Mouse (Mus musculus): ENCODE results near the gene Mrpl22. TPM values are rescaled to one million over a fixed set of nuclear protein-coding genes. Genes with fewer than 3 reads are reported as not detected.
A peak's percentile ranks its signal among the peaks of the same experiment; 100 is the strongest.
"Not testable (repeated sequence)": the region's sequence is repeated elsewhere in the genome, so short reads cannot be mapped to it uniquely, and the experiment has no call there.

The Mrpl22 gene
- polyA plus RNA-seq, 1 experiment, result 13.3 TPM

DNA sequence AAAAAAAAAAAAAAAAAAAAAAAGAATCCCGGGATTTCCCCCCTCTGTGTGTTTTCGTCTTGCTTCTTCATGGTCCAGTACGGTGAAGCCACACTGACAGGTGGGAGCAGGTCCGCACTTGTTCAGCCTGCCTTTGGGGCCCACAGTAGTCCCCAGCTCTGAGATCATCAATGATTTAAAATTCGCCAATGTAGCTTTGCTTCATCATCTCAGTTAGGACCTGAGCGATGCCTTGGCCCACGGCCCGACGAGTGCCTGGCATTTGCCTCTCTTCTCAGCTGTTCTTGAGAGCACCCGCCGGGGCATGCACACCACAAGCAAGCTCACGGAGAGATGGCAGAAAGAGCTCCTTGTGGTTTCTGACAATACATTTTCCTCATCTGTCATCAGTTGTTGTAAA lies 29.6 kb downstream of the Mrpl22 start:
- TF ChIP-seq FLI1 (IDR thresholded peaks at IDR 0.05; ENCODE audit: low read length) (no peak), GATA1 (IDR thresholded peaks at IDR 0.05; ENCODE audit: borderline replicate concordance, low read length) (no peak)
- Histone ChIP-seq H3K27me3 (replicated peaks) (no peaks in the 10 kb centered on the region), H3K36me3 (replicated peaks; ENCODE audit: low read length) (peaks cover 49% of the 10 kb centered on the region), H3K9me3 (no peaks in the 10 kb centered on the region), H3K4me1 (peaks cover 71% of the 10 kb centered on the region), H3K4me3 (replicated peaks) (peak overlapping the region; percentile 87)

DNA sequence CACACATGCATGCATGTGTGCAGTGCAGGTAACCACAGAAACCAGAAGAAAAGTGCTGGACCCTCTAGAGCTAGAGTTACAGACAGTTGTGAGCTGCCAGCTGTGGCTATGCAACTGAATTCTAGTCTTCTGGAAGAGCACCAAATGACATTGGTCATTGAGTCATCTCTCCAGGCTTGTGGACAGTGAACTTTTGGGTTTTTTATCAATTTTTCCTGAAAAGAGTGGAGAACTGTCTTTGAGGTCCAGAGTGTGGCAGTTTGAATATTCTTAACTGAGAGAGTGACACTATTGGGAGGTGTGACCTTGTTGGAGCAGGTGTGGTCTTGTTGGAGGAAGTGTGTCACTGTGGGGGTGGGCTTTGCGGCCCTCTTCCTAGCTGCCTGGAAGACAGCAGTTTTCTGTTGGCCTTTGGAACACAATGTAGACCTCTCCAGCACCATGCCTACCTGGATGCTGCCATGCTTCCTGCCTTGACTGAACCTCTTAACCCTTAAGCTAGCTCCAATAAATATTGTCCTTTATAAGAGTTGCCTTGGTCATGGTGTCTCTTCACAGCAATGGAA lies 38.9 kb downstream of the Mrpl22 start:
- Histone ChIP-seq H3K9me3 (no peaks in the 10 kb centered on the region), H3K27me3 (replicated peaks) (no peaks in the 10 kb centered on the region), H3K36me3 (replicated peaks; ENCODE audit: low read length) (peaks cover 48% of the 10 kb centered on the region), H3K4me3 (replicated peaks) (peak overlapping the region; percentile 88), H3K4me1 (peaks cover 75% of the 10 kb centered on the region)
- no peak for TF ChIP-seq GATA1 (IDR thresholded peaks at IDR 0.05; ENCODE audit: borderline replicate concordance, low read length)
- TF ChIP-seq FLI1 (IDR thresholded peaks at IDR 0.05; ENCODE audit: low read length), result no peak

DNA sequence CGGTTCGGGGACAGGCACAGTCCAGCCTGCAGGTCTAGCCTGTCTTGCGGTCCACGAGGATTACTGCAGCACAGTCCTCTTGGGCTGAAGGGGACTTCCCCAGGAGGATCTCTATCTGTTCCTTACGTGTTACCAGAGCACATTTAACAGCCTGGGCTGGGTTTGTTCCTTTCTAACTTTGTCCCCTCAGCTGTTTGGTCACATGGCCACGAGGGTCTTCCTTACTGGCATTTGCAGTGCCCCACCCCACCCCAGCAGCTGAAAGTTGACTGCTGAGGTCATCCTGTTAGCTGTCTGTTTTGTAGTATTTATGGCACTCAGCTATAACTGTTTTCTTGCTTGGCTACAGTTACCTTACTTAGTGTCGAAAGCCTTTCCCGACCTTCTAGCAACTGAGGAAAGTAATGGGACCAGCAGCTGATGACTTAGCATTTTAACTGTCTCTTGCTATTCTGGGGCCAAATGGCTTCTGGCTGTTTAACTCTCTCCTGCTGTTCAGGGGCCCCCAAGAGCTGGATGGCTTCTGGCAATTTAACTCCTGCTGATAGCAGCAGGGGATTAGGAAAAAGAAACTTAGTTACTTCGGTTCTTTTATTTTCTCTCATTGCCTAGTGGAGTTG lies 39.7 kb downstream of the Mrpl22 start:
- Histone ChIP-seq H3K4me3 (replicated peaks) (peak overlapping the region; percentile 88), H3K27me3 (replicated peaks) (no peaks in the 10 kb centered on the region), H3K36me3 (replicated peaks; ENCODE audit: low read length) (peaks cover 44% of the 10 kb centered on the region), H3K9me3 (no peaks in the 10 kb centered on the region), H3K4me1 (peaks cover 75% of the 10 kb centered on the region)
- no peak for TF ChIP-seq FLI1 (IDR thresholded peaks at IDR 0.05; ENCODE audit: low read length)
- no peak for TF ChIP-seq GATA1 (IDR thresholded peaks at IDR 0.05; ENCODE audit: borderline replicate concordance, low read length)

DNA sequence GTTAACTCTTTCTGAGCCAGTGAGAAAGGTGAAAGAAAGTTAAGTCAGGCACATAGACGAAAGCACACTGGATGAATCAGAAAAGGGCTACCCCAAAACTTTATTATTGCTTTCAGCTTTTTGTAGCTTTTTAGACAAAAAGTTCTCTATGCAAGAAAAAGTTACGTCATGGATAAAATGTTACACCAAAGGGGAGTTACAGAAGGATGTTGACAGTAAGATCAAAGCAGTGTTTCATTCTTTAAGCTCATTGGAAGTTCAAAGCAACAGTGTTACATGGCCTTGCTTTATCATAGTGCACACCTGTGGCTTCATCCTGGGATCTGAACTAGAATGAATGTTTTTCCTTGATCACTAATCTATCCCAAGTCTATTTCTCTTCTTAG lies 40.2 kb downstream of the Mrpl22 start:
- no peaks in the 10 kb centered on the region for H3K27me3 ChIP-seq (replicated peaks)
- peaks cover 41% of the 10 kb centered on the region for H3K36me3 ChIP-seq (replicated peaks; ENCODE audit: low read length)
- TF ChIP-seq FLI1 (IDR thresholded peaks at IDR 0.05; ENCODE audit: low read length), result no peak
- TF ChIP-seq GATA1 (IDR thresholded peaks at IDR 0.05; ENCODE audit: borderline replicate concordance, low read length), result no peak
- H3K4me3 ChIP-seq (replicated peaks), result no peak overlapping the region
- H3K4me1 ChIP-seq, result peaks cover 80% of the 10 kb centered on the region
- H3K9me3 ChIP-seq, result no peaks in the 10 kb centered on the region

DNA sequence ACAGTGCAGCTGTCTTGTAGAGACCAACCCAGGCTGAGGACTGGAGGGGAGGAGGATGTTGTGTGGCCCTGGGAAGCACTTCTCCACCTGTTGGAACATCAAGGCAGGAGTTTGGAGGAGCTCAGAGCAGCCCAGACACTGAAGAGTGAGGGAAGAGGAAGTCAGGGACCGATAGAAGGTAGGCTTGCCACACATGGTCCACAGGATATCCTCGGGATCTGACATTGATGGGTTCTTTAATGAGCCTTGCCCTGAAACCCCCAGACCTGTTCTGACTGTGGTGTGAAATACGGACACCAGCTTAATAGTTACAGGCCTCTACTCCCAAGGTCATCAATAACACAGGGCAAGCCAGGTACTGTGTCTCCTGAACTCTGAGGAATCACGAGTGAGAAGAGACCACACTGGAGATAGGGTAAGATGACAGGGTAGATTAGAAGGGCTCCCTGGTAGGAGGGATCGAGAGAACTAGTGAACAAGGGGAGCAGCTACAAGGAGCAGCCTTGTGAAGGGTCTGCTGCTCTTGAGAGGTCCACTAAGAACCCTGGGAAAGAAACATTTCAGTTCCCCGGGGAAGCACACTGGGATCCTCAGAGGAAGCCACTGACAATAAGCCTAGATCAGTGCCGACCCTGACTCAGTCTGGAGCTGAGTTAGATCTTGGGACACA lies 42.3 kb downstream of the Mrpl22 start:
- peak overlapping the region; percentile 92 for H3K4me3 ChIP-seq (replicated peaks)
- H3K4me1 ChIP-seq, result peaks cover 88% of the 10 kb centered on the region
- TF ChIP-seq FLI1 (IDR thresholded peaks at IDR 0.05; ENCODE audit: low read length), result no peak
- no peak for TF ChIP-seq GATA1 (IDR thresholded peaks at IDR 0.05; ENCODE audit: borderline replicate concordance, low read length)

DNA sequence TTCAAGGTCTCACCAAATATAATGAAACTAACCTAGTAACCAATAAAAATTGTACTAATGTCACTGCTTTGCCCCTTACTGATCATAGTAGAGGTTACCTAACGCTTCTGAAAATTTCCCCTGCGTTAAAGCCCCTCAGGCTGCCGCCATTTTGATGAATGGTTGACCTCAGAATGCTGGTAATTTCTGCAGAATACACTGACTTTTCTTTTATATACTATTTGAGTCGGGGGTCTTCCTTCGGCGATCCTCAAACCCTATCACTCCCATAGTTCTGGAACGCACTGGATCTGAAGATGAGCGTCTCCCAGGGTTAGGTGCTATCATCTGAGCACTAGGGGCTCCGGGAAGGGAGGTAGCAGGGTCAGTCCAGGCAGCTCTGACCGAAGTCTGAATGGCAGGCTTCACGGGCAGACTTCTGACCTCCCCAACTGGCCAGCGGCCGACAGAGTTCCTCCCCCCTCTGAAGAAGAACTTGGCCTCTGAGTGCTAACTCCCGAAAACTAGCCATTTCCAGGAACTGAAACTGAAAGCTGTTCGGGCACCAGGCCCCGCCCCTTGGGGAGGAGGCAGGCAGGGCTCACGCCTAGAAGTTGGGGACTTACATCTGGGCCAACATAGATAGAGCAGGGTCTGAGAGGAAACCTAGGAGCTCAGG lies 43.1 kb downstream of the Mrpl22 start:
- Histone ChIP-seq H3K9me3 (no peaks in the 10 kb centered on the region), H3K27me3 (replicated peaks) (no peaks in the 10 kb centered on the region), H3K36me3 (replicated peaks; ENCODE audit: low read length) (peaks cover 47% of the 10 kb centered on the region), H3K4me1 (peaks cover 86% of the 10 kb centered on the region), H3K4me3 (replicated peaks) (peak overlapping the region; percentile 92)
- TF ChIP-seq GATA1 (IDR thresholded peaks at IDR 0.05; ENCODE audit: borderline replicate concordance, low read length), result no peak
- no peak for TF ChIP-seq FLI1 (IDR thresholded peaks at IDR 0.05; ENCODE audit: low read length)

More for the DNA sequence above, 42.3 kb downstream of the Mrpl22 start:
- Histone ChIP-seq H3K27me3 (replicated peaks) (no peaks in the 10 kb centered on the region), H3K36me3 (replicated peaks; ENCODE audit: low read length) (peaks cover 43% of the 10 kb centered on the region), H3K9me3 (no peaks in the 10 kb centered on the region)

DNA sequence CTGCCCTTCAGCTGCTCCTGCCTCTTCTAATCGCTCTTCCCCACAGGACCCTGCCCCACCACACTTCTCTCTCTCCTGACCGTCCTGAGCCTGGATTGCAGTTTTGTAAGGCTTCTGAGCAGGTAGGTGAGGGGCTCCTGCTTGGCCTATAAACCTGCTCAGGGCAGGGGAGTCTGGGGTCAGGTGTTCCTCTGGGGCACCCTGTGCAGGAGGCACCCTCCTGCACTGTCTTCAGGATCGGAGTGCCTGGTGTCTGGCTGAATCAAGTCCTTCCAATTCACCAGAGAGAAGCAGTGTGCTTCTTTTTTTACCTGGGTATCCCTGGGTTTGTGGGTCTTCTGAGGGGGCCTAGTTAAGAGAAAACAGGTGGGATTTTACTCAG lies 43.6 kb downstream of the Mrpl22 start:
- H3K4me3 ChIP-seq (replicated peaks), result peak overlapping the region; percentile 87
- H3K9me3 ChIP-seq; H3K27me3 ChIP-seq (replicated peaks): not testable (repeated sequence)
- peaks cover 51% of the 10 kb centered on the region for H3K36me3 ChIP-seq (replicated peaks; ENCODE audit: low read length)
- H3K4me1 ChIP-seq, result peaks cover 80% of the 10 kb centered on the region

DNA sequence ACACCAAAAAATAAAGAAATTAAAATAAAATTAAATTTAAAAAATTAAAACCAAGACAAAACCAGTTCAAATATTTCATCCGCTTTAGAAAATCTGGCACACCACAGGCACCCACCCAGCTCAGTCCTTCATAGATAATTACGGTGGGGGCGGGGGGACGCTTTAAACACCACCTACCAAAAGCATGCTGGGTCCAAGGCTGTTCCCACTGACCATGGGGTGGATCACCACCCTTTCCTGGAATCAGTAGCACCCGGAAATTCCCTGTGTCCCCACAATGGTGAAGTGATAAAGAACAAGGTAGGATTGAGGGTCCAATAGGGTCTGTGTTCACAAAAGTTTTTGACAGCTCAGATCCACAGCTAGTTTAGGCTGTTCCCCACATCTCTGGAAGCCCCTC lies 44.4 kb downstream of the Mrpl22 start:
- Histone ChIP-seq H3K4me1 (peaks cover 79% of the 10 kb centered on the region), H3K36me3 (replicated peaks; ENCODE audit: low read length) (peaks cover 57% of the 10 kb centered on the region), H3K27me3 (replicated peaks) (no peaks in the 10 kb centered on the region), H3K9me3 (no peaks in the 10 kb centered on the region), H3K4me3 (replicated peaks) (peak overlapping the region; percentile 88)
- TF ChIP-seq FLI1 (IDR thresholded peaks at IDR 0.05; ENCODE audit: low read length) (no peak), GATA1 (IDR thresholded peaks at IDR 0.05; ENCODE audit: borderline replicate concordance, low read length) (no peak)

DNA sequence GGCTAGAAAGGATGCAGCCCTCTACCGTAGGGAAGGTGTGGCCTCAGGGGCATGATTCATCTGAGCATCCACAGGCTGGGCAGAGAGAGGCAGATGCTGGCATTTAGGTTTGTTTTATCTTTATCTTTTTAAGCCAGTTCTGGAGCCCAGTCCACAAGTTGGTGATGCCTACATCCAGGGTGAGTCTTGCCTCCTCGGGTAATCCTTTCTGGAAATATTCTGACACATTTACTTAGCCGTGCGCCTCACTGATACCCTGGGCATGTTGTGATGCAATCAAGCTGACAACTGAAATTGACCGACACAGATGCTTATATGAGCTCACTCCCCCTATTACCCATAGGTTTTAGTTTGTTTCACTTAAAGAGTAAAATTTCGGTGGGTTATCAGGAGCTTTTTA lies 45.4 kb downstream of the Mrpl22 start:
- Histone ChIP-seq H3K27me3 (replicated peaks) (no peaks in the 10 kb centered on the region), H3K36me3 (replicated peaks; ENCODE audit: low read length) (peaks cover 67% of the 10 kb centered on the region), H3K4me1 (peaks cover 79% of the 10 kb centered on the region), H3K4me3 (replicated peaks) (peak overlapping the region; percentile 83), H3K9me3 (no peaks in the 10 kb centered on the region)
- TF ChIP-seq FLI1 (IDR thresholded peaks at IDR 0.05; ENCODE audit: low read length) (no peak), GATA1 (IDR thresholded peaks at IDR 0.05; ENCODE audit: borderline replicate concordance, low read length) (no peak)

DNA sequence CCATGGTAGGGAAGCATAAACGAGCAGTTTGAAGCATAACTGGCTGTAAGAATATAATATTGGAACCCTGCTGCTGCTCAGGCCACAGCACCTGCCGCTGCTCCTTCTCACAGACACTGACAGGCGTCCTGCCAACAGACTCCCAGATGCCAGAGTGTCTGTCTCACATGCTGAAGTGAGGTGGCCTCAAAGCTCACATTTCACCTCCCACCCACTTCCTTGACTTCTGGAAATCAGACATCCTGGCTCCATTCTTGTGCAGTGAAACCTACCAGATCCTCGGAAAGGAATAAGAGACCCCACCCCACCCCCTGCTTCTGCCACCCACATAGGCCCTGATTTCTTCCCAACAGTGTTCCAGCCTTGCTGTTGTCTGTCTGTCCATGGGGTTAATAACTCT lies 52.3 kb downstream of the Mrpl22 start:
- H3K9me3 ChIP-seq, result no peaks in the 10 kb centered on the region
- H3K4me1 ChIP-seq, result peaks cover 61% of the 10 kb centered on the region
- TF ChIP-seq GATA1 (IDR thresholded peaks at IDR 0.05; ENCODE audit: borderline replicate concordance, low read length) (no peak), FLI1 (IDR thresholded peaks at IDR 0.05; ENCODE audit: low read length) (no peak)
- no peaks in the 10 kb centered on the region for H3K27me3 ChIP-seq (replicated peaks)
- H3K4me3 ChIP-seq (replicated peaks), result peak overlapping the region; percentile 59
- peaks cover 43% of the 10 kb centered on the region for H3K36me3 ChIP-seq (replicated peaks; ENCODE audit: low read length)
